Mouse (Mus musculus): Measurements from ENCODE around the gene Aim2. TPM values are rescaled to one million over a fixed set of nuclear protein-coding genes. Genes with fewer than 3 reads are reported as not detected.

Aim2 gene
- total RNA-seq, 2 experiments from 2014 or later = 0.91 to 1.2 TPM

GRCm38 (mm10) chr1:173377380-173378112 lies 26.9 kb downstream of the Aim2 start:
- intact Hi-C loops (cut with DNase I) = loop anchor here (2.0 to 5.0 kb wide), 2 partner anchors 39 to 55 kb away; no protein-coding TSS in a partner anchor
- peak; percentile 37 to 70 for DNase-seq

- no peak for DNase-seq
- intact Hi-C loops (cut with DNase I) = no loop called here
These were observed 30.8 kb downstream of the Aim2 start for GRCm38 (mm10) chr1:173381436-173381835.

GRCm38 (mm10) chr1:173389431-173389830 lies 38.8 kb downstream of the Aim2 start:
- intact Hi-C loops (cut with DNase I) = no loop called here
- DNase-seq = no peak

GRCm38 (mm10) chr1:173389901-173390401 lies 39.3 kb downstream of the Aim2 start:
- intact Hi-C loops (cut with DNase I) = loop anchor here (10.0 kb wide), 1 partner anchor 755 kb away; the partner anchor contains the start of gene Dusp23
- DNase-seq = peak in 1 of 2 experiments; percentile 2

- intact Hi-C loops (cut with DNase I) = loop anchor here (10.0 kb wide), 1 partner anchor 757 kb away; the partner anchor contains the start of gene Dusp23
- no peak for DNase-seq
These were observed 41.1 kb downstream of the Aim2 start for GRCm38 (mm10) chr1:173391754-173392153.

- intact Hi-C loops (cut with DNase I) = loop anchor here (1.0 to 10.0 kb wide), 4 partner anchors 59 to 990 kb away; partner anchors contain the start of gene Dusp23
- peak; percentile 67 to 83 for DNase-seq
These were observed 47.8 kb downstream of the Aim2 start for GRCm38 (mm10) chr1:173398323-173398970.

GRCm38 (mm10) chr1:173404696-173405309 lies 54.1 kb downstream of the Aim2 start:
- no peak for DNase-seq
- intact Hi-C loops (cut with DNase I) = loop anchor here (5.0 kb wide), 1 partner anchor 913 kb away; no protein-coding TSS in a partner anchor

GRCm38 (mm10) chr1:173409066-173409465 lies 58.4 kb downstream of the Aim2 start:
- DNase-seq = no peak
- intact Hi-C loops (cut with DNase I) = no loop called here

- DNase-seq = no peak
- intact Hi-C loops (cut with DNase I) = no loop called here
These were observed 61.2 kb downstream of the Aim2 start for GRCm38 (mm10) chr1:173411863-173412262.

- DNase-seq = no peak
- intact Hi-C loops (cut with DNase I) = no loop called here
These were observed 64.0 kb downstream of the Aim2 start for GRCm38 (mm10) chr1:173414631-173415030.

- no peak for DNase-seq
- intact Hi-C loops (cut with DNase I) = no loop called here
These were observed 67.8 kb downstream of the Aim2 start for GRCm38 (mm10) chr1:173418516-173418915.

GRCm38 (mm10) chr1:173418936-173419621 lies 68.4 kb downstream of the Aim2 start:
- DNase-seq = no peak
- intact Hi-C loops (cut with DNase I) = no loop called here

GRCm38 (mm10) chr1:173420374-173420773 lies 69.7 kb downstream of the Aim2 start:
- DNase-seq = peak; percentile 10
- intact Hi-C loops (cut with DNase I) = no loop called here

GRCm38 (mm10) chr1:173426345-173426744 lies 75.7 kb downstream of the Aim2 start:
- DNase-seq = no peak
- intact Hi-C loops (cut with DNase I) = no loop called here

- DNase-seq = no peak
- intact Hi-C loops (cut with DNase I) = no loop called here
These were observed 76.7 kb downstream of the Aim2 start for GRCm38 (mm10) chr1:173427385-173427784.

- intact Hi-C loops (cut with DNase I) = no loop called here
- no peak for DNase-seq
These were observed 79.5 kb downstream of the Aim2 start for GRCm38 (mm10) chr1:173429995-173430699.

- intact Hi-C loops (cut with DNase I) = no loop called here
These were observed 81.7 kb downstream of the Aim2 start for GRCm38 (mm10) chr1:173432411-173432810.

GRCm38 (mm10) chr1:173437161-173437953 lies 86.7 kb downstream of the Aim2 start:
- DNase-seq = no peak
- intact Hi-C loops (cut with DNase I) = no loop called here

More at GRCm38 (mm10) chr1:173432411-173432810, 81.7 kb downstream of the Aim2 start:
- no peak for DNase-seq

- intact Hi-C loops (cut with DNase I) = no loop called here
- no peak for DNase-seq
These were observed 90.0 kb downstream of the Aim2 start for GRCm38 (mm10) chr1:173440681-173441080.
